Mouse (Mus musculus) midbrain, embryonic 15.5 days (tissue): ENCODE results near the gene Sdc1. TPM values are rescaled to one million over a fixed set of nuclear protein-coding genes. Genes with fewer than 3 reads are reported as not detected.

Experiments used
- ATAC-seq: fragments of 200-750 bp; cut with Nextera tagmentation; replicated peaks from 2 replicates; pipeline ENCODE4 v1.8.0; 2017; ENCODE audit warnings: moderate TSS enrichment
- H3K27ac ChIP-seq: fragments of 300-500 bp; sonication (generic); 2 replicates; pipeline ENCODE4 v1.5.1; 2015; ENCODE audit warnings: mild to moderate bottlenecking, inconsistent platforms
- H3K27me3 ChIP-seq: fragments of 300-500 bp; sonication (generic); replicated peaks from 2 replicates; pipeline ENCODE4 v1.6.1; 2015; ENCODE audit warnings: inconsistent platforms
- H3K36me3 ChIP-seq: fragments of 300-500 bp; sonication (generic); replicated peaks from 2 replicates; pipeline ENCODE4 v1.6.1; 2015; ENCODE audit warnings: inconsistent platforms
- H3K4me1 ChIP-seq: fragments of 300-500 bp; sonication (generic); 2 replicates; pipeline ENCODE4 v1.6.1; 2015; ENCODE audit warnings: inconsistent platforms
- H3K4me2 ChIP-seq: fragments of 300-500 bp; sonication (generic); 2 replicates; pipeline ENCODE4 v1.6.1; 2015; ENCODE audit warnings: inconsistent platforms, mild to moderate bottlenecking, moderate library complexity
- H3K4me3 ChIP-seq: fragments of 300-500 bp; sonication (generic); 2 replicates; pipeline ENCODE4 v1.5.1; 2015; ENCODE audit warnings: mild to moderate bottlenecking, inconsistent platforms
- H3K9ac ChIP-seq: fragments of 300-500 bp; sonication (generic); 2 replicates; pipeline ENCODE4 v1.6.1; 2015; ENCODE audit warnings: mild to moderate bottlenecking, inconsistent platforms
- H3K9me3 ChIP-seq: fragments of 300-500 bp; sonication (generic); 2 replicates; pipeline ENCODE4 v1.6.1; 2016; ENCODE audit warnings: inconsistent platforms
- WGBS: fragments of 180-500 bp; shearing (Covaris S2); methylation state at CpG from one replicate; pipeline ENCODE4 v1.1.7; 2015; ENCODE audit warnings: mixed read lengths; 5-methylcytosine and 5-hydroxymethylcytosine counted together
- polyA plus RNA-seq: library from polyadenylated mRNA; unstranded; fragments of >200 nt; fragmentation: Nextera tagmentation; extraction: Ambion mirVana; gene quantifications from 2 replicates; pipeline ENCODE4 v1.2.1, GENCODE M21; 2015

Sdc1 gene
- polyA plus RNA-seq, 1 experiment from 2014 or later: 19.1 TPM

- H3K27ac ChIP-seq: no peak overlapping the region
- H3K4me3 ChIP-seq: no peak overlapping the region
- H3K36me3 ChIP-seq: no peaks in the 10 kb centered on the region
- no peak overlapping the region for H3K9ac ChIP-seq
- ATAC-seq: no peak
- whole genome bisulfite sequencing: 65% methylated on average over 6 of the region's 6 CpGs
- H3K4me2 ChIP-seq: no peak overlapping the region
- no peaks in the 10 kb centered on the region for H3K4me1 ChIP-seq
- no peaks in the 10 kb centered on the region for H3K9me3 ChIP-seq
- no peaks in the 10 kb centered on the region for H3K27me3 ChIP-seq
Measured at GRCm38 (mm10) chr12:8811441-8811871, 40.3 kb downstream of the Sdc1 start.

GRCm38 (mm10) chr12:8811894-8812560, 40.9 kb downstream of the Sdc1 start:
- no peaks in the 10 kb centered on the region for H3K36me3 ChIP-seq
- no peak overlapping the region for H3K4me2 ChIP-seq
- no peaks in the 10 kb centered on the region for H3K9me3 ChIP-seq
- no peaks in the 10 kb centered on the region for H3K27me3 ChIP-seq
- H3K27ac ChIP-seq: no peak overlapping the region
- no peaks in the 10 kb centered on the region for H3K4me1 ChIP-seq
- H3K9ac ChIP-seq: no peak overlapping the region
- WGBS: 92% methylated on average over 5 of the region's 5 CpGs
- no peak overlapping the region for H3K4me3 ChIP-seq
- no peak for ATAC-seq

DNA sequence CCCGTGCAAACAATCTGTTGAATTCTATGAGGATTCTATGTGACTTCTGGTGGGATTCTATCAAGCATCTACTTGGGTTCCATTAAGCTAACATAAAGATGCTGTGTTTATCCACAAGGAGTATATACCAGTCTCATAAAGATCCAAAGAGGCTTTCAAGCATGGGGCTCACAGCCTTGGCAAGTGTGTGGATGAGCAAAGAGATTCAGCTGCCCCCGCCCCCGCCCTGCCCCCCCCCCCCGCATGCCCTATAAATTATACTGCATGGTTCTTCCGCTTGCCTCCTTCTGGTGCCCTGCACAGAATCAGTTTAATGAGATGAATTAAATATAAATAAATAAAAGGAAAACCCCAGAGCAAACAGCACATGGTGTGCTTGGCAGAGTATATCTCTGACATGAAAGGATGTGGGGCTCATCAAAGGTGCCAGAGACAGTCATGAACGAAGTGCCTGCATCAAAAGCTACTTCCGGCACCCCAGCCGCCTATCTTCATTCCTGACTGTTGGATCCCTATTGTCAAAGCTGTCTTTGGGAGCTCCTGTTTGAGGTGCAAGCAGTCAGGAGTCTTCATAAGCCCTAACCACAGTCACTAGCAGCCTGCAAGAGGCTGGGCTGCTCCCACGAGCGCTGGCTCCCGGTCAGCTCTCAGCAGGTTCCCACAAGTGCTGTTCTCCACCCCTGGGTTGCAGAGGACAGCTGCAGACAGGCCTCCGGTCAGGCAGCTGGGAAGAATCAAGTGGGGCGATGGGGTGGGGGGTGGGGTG, 46.5 kb downstream of the Sdc1 start:
- Histone ChIP-seq H3K27ac (0 out of 2 replicates have a peak overlapping the region, but pooled peaks have one; percentile 15), H3K36me3 (no peaks in the 10 kb centered on the region), H3K4me2 (no peak overlapping the region), H3K27me3 (no peaks in the 10 kb centered on the region), H3K4me1 (peaks cover 6% of the 10 kb centered on the region; the same call in 1 of the 2 replicates), H3K4me3 (no peak overlapping the region), H3K9ac (no peak overlapping the region), H3K9me3 (no peaks in the 10 kb centered on the region)
- WGBS: 32% methylated on average over 13 of the region's 13 CpGs
- peak; percentile 84 for ATAC-seq

DNA sequence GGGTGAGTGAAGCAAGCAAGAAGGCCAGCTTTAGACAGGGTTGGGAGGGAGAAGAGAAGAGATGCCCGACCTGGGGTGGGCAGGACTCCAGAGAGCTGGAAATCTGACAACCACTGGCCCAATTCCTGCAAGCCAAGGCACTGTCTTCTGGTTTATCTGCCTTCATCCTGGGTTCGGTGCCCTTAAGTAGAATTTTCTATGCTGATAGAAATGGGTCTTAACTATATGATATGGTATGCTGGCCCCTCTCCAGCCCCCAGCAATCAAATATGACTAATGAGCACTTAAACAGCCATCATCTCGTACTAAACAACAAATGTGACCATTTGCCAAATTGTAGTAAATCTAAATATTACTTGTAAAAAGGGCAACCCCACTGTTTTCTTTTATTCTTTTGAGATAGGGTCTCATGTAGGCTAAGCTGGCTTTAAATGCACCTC, 47.1 kb downstream of the Sdc1 start:
- peaks cover 6% of the 10 kb centered on the region; the same call in 1 of the 2 replicates for H3K4me1 ChIP-seq
- H3K9ac ChIP-seq: no peak overlapping the region
- 0 out of 2 replicates have a peak overlapping the region, but pooled peaks have one; percentile 15 for H3K27ac ChIP-seq
- no peak overlapping the region for H3K4me3 ChIP-seq
- H3K9me3 ChIP-seq: no peaks in the 10 kb centered on the region
- WGBS: 57% methylated on average over 3 of the region's 3 CpGs
- ATAC-seq: no peak; the same call in 1 of the 2 replicates
- H3K36me3 ChIP-seq: no peaks in the 10 kb centered on the region
- H3K4me2 ChIP-seq: no peak overlapping the region
- H3K27me3 ChIP-seq: no peaks in the 10 kb centered on the region

GRCm38 (mm10) chr12:8824995-8825703, 54.0 kb downstream of the Sdc1 start:
- no peaks in the 10 kb centered on the region for H3K36me3 ChIP-seq
- H3K4me2 ChIP-seq: no peak overlapping the region
- WGBS: 76% methylated on average over 7 of the region's 7 CpGs
- no peaks in the 10 kb centered on the region for H3K9me3 ChIP-seq
- no peak overlapping the region for H3K27ac ChIP-seq
- H3K4me3 ChIP-seq: no peak overlapping the region
- H3K9ac ChIP-seq: no peak overlapping the region
- no peak for ATAC-seq
- no peaks in the 10 kb centered on the region for H3K4me1 ChIP-seq
- no peaks in the 10 kb centered on the region for H3K27me3 ChIP-seq

- no peak for ATAC-seq
- WGBS: 90% methylated on average over 9 of the region's 9 CpGs
- H3K4me2 ChIP-seq: no peak overlapping the region
- H3K27ac ChIP-seq: no peak overlapping the region
- H3K4me1 ChIP-seq: no peaks in the 10 kb centered on the region
- H3K9me3 ChIP-seq: no peaks in the 10 kb centered on the region
- H3K36me3 ChIP-seq: no peaks in the 10 kb centered on the region
- no peaks in the 10 kb centered on the region for H3K27me3 ChIP-seq
- H3K9ac ChIP-seq: no peak overlapping the region
- H3K4me3 ChIP-seq: no peak overlapping the region
Measured at GRCm38 (mm10) chr12:8827014-8827715, 56.0 kb downstream of the Sdc1 start.

- Histone ChIP-seq H3K4me1 (no peaks in the 10 kb centered on the region), H3K9ac (no peak overlapping the region), H3K9me3 (no peaks in the 10 kb centered on the region), H3K27ac (no peak overlapping the region), H3K4me3 (no peak overlapping the region), H3K4me2 (no peak overlapping the region), H3K36me3 (no peaks in the 10 kb centered on the region), H3K27me3 (no peaks in the 10 kb centered on the region)
- ATAC-seq: no peak
- WGBS: 79% methylated on average over 13 of the region's 13 CpGs
Measured at GRCm38 (mm10) chr12:8829032-8829660, 58.0 kb downstream of the Sdc1 start.

DNA sequence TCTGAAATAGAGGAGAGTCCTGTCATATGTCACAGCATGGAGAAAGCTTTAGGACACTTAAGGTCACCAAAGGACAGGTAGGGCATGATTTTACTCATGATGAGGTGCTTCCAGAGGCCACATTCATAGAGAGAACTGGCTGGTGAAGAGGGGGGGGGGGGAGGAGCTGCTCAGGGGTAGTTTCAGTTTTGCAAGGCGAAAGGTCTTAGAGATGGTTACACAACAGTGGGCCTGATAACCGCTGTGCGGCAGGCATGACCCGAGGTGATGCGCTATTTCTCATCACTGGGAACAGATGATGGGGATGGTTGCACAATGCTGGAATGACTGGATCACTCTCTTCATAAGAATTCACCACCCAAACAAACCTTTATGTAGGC, 58.5 kb downstream of the Sdc1 start:
- Histone ChIP-seq H3K27me3 (no peaks in the 10 kb centered on the region), H3K4me3 (no peak overlapping the region), H3K36me3 (no peaks in the 10 kb centered on the region), H3K9ac (no peak overlapping the region), H3K9me3 (no peaks in the 10 kb centered on the region), H3K4me1 (no peaks in the 10 kb centered on the region), H3K27ac (no peak overlapping the region), H3K4me2 (no peak overlapping the region)
- WGBS: 95% methylated on average over 5 of the region's 5 CpGs
- ATAC-seq: no peak

GRCm38 (mm10) chr12:8830967-8831635, 60.0 kb downstream of the Sdc1 start:
- no peak overlapping the region for H3K4me2 ChIP-seq
- no peak for ATAC-seq
- no peak overlapping the region for H3K4me3 ChIP-seq
- no peaks in the 10 kb centered on the region for H3K4me1 ChIP-seq
- no peak overlapping the region for H3K9ac ChIP-seq
- H3K27me3 ChIP-seq: no peaks in the 10 kb centered on the region
- no peaks in the 10 kb centered on the region for H3K36me3 ChIP-seq
- no peaks in the 10 kb centered on the region for H3K9me3 ChIP-seq
- no peak overlapping the region for H3K27ac ChIP-seq
- 74% methylated on average over 6 of the region's 6 CpGs for WGBS

DNA sequence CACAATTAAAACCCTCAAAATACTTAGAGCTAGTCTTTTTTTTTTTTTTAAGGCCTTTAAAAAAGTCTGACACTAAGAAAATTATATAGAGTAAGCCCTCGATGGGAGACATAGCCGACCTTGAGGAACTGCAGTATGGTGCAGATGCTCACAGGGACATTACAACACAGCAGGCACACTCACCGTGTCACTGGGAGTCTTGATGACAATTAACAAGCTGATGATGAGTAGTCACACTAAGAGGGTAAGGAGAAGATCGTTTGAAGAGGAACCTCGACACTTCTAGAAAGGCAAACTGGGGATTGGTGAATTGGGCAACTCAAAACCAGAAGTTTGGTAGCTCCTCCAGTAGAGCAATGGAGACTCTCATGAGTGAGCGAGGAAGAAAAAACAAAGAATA, 60.6 kb downstream of the Sdc1 start:
- H3K9me3 ChIP-seq: no peaks in the 10 kb centered on the region
- H3K27ac ChIP-seq: no peak overlapping the region
- no peak overlapping the region for H3K4me2 ChIP-seq
- ATAC-seq: no peak
- WGBS: 90% methylated on average over 6 of the region's 6 CpGs
- H3K4me3 ChIP-seq: no peak overlapping the region
- no peaks in the 10 kb centered on the region for H3K27me3 ChIP-seq
- no peaks in the 10 kb centered on the region for H3K36me3 ChIP-seq
- H3K9ac ChIP-seq: no peak overlapping the region
- H3K4me1 ChIP-seq: no peaks in the 10 kb centered on the region

GRCm38 (mm10) chr12:8840782-8841325, 69.7 kb downstream of the Sdc1 start:
- H3K9me3 ChIP-seq: no peaks in the 10 kb centered on the region
- H3K4me3 ChIP-seq: no peak overlapping the region
- no peak for ATAC-seq
- no peak overlapping the region for H3K27ac ChIP-seq
- H3K27me3 ChIP-seq: no peaks in the 10 kb centered on the region
- 71% methylated on average over 7 of the region's 7 CpGs for WGBS
- no peaks in the 10 kb centered on the region for H3K4me1 ChIP-seq
- H3K9ac ChIP-seq: no peak overlapping the region
- no peaks in the 10 kb centered on the region for H3K36me3 ChIP-seq
- H3K4me2 ChIP-seq: no peak overlapping the region
